Mouse (Mus musculus) heart, embryonic 10.5 days (tissue): Measurements from ENCODE around the gene Dnah11. TPM values are rescaled to one million over a fixed set of nuclear protein-coding genes. Genes with fewer than 3 reads are reported as not detected.

Source experiments
- DNase-seq: peaks from one replicate; pipeline ENCODE4 v3.0.0-alpha.2; 2017; ENCODE audit warnings: low spot score
- H3K27ac ChIP-seq: fragments of 300-500 bp; sonication (generic); 2 replicates; pipeline ENCODE4 v1.5.1; 2016; ENCODE audit warnings: mild to moderate bottlenecking
- H3K27me3 ChIP-seq: fragments of 300-500 bp; sonication (generic); 2 replicates; pipeline ENCODE4 v1.6.1; 2016; ENCODE audit warnings: mild to moderate bottlenecking; ENCODE audit not compliant: poor library complexity, insufficient read depth, severe bottlenecking
- H3K36me3 ChIP-seq: fragments of 300-500 bp; sonication (generic); 2 replicates; pipeline ENCODE4 v1.6.1; 2016; ENCODE audit warnings: mild to moderate bottlenecking, moderate library complexity
- H3K4me1 ChIP-seq: fragments of 300-500 bp; sonication (generic); 2 replicates; pipeline ENCODE4 v1.6.1; 2016; ENCODE audit warnings: mild to moderate bottlenecking
- H3K4me3 ChIP-seq: fragments of 300-500 bp; sonication (generic); 2 replicates; pipeline ENCODE4 v1.5.1; 2016; ENCODE audit warnings: mild to moderate bottlenecking, moderate library complexity
- H3K9me3 ChIP-seq: fragments of 300-500 bp; sonication (generic); 2 replicates; pipeline ENCODE4 v1.6.1; 2016; ENCODE audit warnings: mild to moderate bottlenecking, moderate library complexity
- WGBS: fragments of 180-500 bp; shearing (Covaris S2); methylation state at CpG from one replicate; pipeline ENCODE4 v1.1.7; 2016; 5-methylcytosine and 5-hydroxymethylcytosine counted together
- polyA plus RNA-seq: library from polyadenylated mRNA; unstranded; fragments of >200 nt; fragmentation: Nextera tagmentation; extraction: Ambion mirVana; gene quantifications from 2 replicates; pipeline ENCODE4 v1.2.1, GENCODE M21; 2016

The Dnah11 gene
- polyA plus RNA-seq, 1 experiment from 2014 or later, result 0.08 TPM

GRCm38 (mm10) chr12:117840705-117841104 is 358.1 kb downstream of the Dnah11 start:
- Histone ChIP-seq H3K36me3 (no peaks in the 10 kb centered on the region), H3K27ac (no peak overlapping the region), H3K27me3 (0 out of 2 replicates have a peak, but pooled peaks cover 6% of the 10 kb centered on the region), H3K4me1 (peaks cover 11% of the 10 kb centered on the region; the same call in 1 of the 2 replicates), H3K9me3 (no peaks in the 10 kb centered on the region), H3K4me3 (no peak overlapping the region)
- DNase-seq, result no peak
- WGBS, result 35% methylated on average over 1 of the region's 1 CpGs

- no peak overlapping the region for H3K4me3 ChIP-seq
- H3K4me1 ChIP-seq, result no peaks in the 10 kb centered on the region
- no peak for DNase-seq
- no peak overlapping the region for H3K27ac ChIP-seq
- H3K27me3 ChIP-seq, result 0 out of 2 replicates have a peak, but pooled peaks cover 3% of the 10 kb centered on the region
- WGBS, result 84% methylated on average over 4 of the region's 4 CpGs
- no peaks in the 10 kb centered on the region for H3K9me3 ChIP-seq
- no peaks in the 10 kb centered on the region for H3K36me3 ChIP-seq
These were observed 361.5 kb downstream of the Dnah11 start for GRCm38 (mm10) chr12:117837376-117837775.

DNA sequence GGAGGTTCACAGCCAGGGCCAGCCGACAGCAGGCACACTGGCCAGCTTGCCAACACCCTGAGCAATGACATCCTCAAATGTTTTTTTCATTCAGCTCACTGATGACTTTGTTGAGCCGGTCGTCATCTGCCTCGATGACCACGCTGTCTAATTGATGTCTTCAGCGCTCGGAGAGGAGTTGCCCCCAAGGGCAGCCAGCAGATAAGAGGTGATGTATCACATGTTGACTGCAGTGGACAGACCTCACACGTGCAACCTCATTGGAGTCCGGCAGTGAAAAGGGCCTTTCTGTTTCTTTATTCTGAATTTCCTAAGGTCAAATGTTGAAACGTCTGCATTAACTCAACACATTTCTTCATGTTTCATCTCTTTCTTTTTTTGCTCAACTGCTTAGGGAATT is 363.5 kb downstream of the Dnah11 start:
- no peaks in the 10 kb centered on the region for H3K36me3 ChIP-seq
- 0 out of 2 replicates have a peak, but pooled peaks cover 3% of the 10 kb centered on the region for H3K27me3 ChIP-seq
- no peaks in the 10 kb centered on the region for H3K9me3 ChIP-seq
- no peak for DNase-seq
- 0 out of 2 replicates have a peak, but pooled peaks cover 3% of the 10 kb centered on the region for H3K4me1 ChIP-seq
- 32% methylated on average over 10 of the region's 10 CpGs for WGBS
- H3K27ac ChIP-seq, result no peak overlapping the region
- no peak overlapping the region for H3K4me3 ChIP-seq

GRCm38 (mm10) chr12:117834652-117835051 is 364.2 kb downstream of the Dnah11 start:
- no peak for DNase-seq
- H3K4me1 ChIP-seq, result 0 out of 2 replicates have a peak, but pooled peaks cover 3% of the 10 kb centered on the region
- H3K27me3 ChIP-seq, result 0 out of 2 replicates have a peak, but pooled peaks cover 3% of the 10 kb centered on the region
- no peak overlapping the region for H3K4me3 ChIP-seq
- H3K27ac ChIP-seq, result no peak overlapping the region
- H3K9me3 ChIP-seq, result no peaks in the 10 kb centered on the region
- no peaks in the 10 kb centered on the region for H3K36me3 ChIP-seq
- WGBS, result 72% methylated on average over 2 of the region's 2 CpGs

GRCm38 (mm10) chr12:117832190-117832589 is 366.7 kb downstream of the Dnah11 start:
- 33% methylated on average over 5 of the region's 5 CpGs for WGBS
- H3K36me3 ChIP-seq, result no peaks in the 10 kb centered on the region
- no peak overlapping the region for H3K27ac ChIP-seq
- no peaks in the 10 kb centered on the region for H3K27me3 ChIP-seq
- H3K9me3 ChIP-seq, result no peaks in the 10 kb centered on the region
- H3K4me3 ChIP-seq, result no peak overlapping the region
- H3K4me1 ChIP-seq, result 0 out of 2 replicates have a peak, but pooled peaks cover 3% of the 10 kb centered on the region
- DNase-seq, result no peak

DNA sequence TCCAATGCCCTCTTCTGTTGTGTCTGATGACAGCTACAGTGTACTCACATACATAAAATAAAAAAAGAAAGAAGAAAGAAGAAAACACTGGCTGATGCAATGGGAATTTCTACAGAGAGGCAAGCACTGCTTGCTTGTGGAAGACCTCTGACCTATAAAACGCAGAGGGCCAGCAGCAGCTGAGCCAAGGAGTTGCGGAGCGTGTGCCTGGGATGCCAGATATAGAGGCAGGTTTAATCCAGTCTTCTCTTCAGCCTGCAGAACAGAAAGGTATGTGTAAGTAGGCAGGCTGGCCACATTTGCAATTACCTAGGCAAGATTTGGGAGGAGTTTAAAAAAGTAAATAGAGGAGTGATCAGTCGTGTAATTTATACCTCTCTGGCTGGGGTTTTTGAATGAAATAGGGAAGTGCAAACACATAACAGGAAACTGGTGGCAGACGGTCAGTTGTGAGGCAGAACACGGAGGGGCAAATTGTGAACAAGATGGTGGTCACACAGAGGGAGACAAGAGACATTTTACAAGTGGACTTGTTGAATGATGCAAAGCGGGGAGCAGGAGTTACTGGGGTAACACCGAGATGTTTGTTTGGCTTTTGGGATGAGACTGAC is 367.4 kb downstream of the Dnah11 start:
- no peaks in the 10 kb centered on the region for H3K9me3 ChIP-seq
- no peak for DNase-seq
- H3K27me3 ChIP-seq, result no peaks in the 10 kb centered on the region
- H3K27ac ChIP-seq, result no peak overlapping the region
- no peaks in the 10 kb centered on the region for H3K36me3 ChIP-seq
- 67% methylated on average over 8 of the region's 8 CpGs for WGBS
- 0 out of 2 replicates have a peak, but pooled peaks cover 3% of the 10 kb centered on the region for H3K4me1 ChIP-seq
- no peak overlapping the region for H3K4me3 ChIP-seq

GRCm38 (mm10) chr12:117828350-117828749 is 370.5 kb downstream of the Dnah11 start:
- no peak overlapping the region for H3K27ac ChIP-seq
- WGBS, result 84% methylated on average over 3 of the region's 3 CpGs
- no peak overlapping the region for H3K4me3 ChIP-seq
- DNase-seq, result no peak
- no peaks in the 10 kb centered on the region for H3K27me3 ChIP-seq
- H3K36me3 ChIP-seq, result no peaks in the 10 kb centered on the region
- H3K4me1 ChIP-seq, result 0 out of 2 replicates have a peak, but pooled peaks cover 3% of the 10 kb centered on the region
- no peaks in the 10 kb centered on the region for H3K9me3 ChIP-seq

Other genes with a start within 250 kb of the Dnah11 start
- 7.3 and 7.8 TPM in 2 replicates for gene Sp4, start 102.4 kb upstream of the Dnah11 start, polyA plus RNA-seq